8 mouse cellular contexts compared by ENCODE assay signal in the genomic region with DNA sequence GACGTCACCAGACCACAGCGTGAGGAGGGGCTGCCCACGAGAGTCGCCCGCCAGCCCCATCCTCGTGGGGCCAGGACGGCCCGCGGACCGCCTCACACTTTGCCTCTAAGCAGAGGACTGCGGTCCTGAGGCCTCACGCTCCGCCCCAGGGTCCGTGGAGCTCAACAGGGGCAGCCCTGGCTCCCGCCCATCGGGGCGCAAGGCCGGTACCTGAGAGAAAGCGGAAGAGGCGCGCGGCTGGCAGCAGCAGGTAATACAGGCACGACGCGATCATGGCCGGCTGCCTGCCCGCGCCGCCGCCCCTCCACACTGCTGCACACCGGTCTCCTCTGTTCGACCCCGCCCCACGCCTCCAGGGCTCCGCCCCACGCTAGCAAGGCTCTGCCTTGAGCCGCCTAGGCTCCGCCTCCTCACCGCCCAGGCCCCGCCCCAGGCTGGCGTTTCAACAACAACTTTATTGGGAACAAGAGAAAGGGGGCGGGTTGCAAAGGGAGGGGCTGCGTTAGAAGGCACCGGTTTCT. TPM values are rescaled to one million over a fixed set of nuclear protein-coding genes. Genes with fewer than 3 reads are reported as not detected.
DNase-seq lines count a peak whose midpoint lies in the region; ATAC-seq lines count a peak whose summit lies in the region.

A gene (minus strand): TSS at position 341 of the 521 bp plus-strand sequence.

- peak within 1 kb of the TSS; percentile 99 for H3K4me2 ChIP-seq in lung, embryonic 16.5 days (ENCODE audit: low read depth, low read length)

- peak; percentile 75 for DNase-seq in MEL-GATA-1-ER (ENCODE audit: extremely low read depth, low read depth)
- DNase-seq in cerebellum, adult 8-10 months, result peak; percentile 98
- DNase-seq in forelimb bud, embryonic 11.5 days (ENCODE audit: low read depth, low spot score), result peak; percentile 96
- DNase-seq in layer of hippocampus, adult 9-10 months (ENCODE audit: low spot score), result peak; percentile 89
- peak; percentile 83 for DNase-seq in ovary, postnatal 10 days (ENCODE audit: low spot score)
- DNase-seq in thymus, postnatal 10 days (ENCODE audit: low spot score in 2 of 2), result peak; percentile 97 to 98

- no peaks in the 10 kb centered on the region for H3K27me3 ChIP-seq in lung, embryonic 16.5 days (ENCODE audit: control insufficient read depth, insufficient read depth, low read depth, low read length)

- H3K4me1 ChIP-seq in lung, embryonic 16.5 days (replicated peaks; ENCODE audit: control insufficient read depth, insufficient read depth, low read length), result peaks cover 9% of the 10 kb centered on the region; the same call in 1 of the 2 replicates

- peak; percentile 97 to 99 for ATAC-seq in hematopoietic stem cell, adult 5-6 weeks (replicated peaks in 1 of 2; ENCODE audit: insufficient read depth in 1 of 2, low FRiP score in 2 of 2, low TSS enrichment in 1 of 2, low read depth in 1 of 2, poor library complexity in 2 of 2, severe bottlenecking in 2 of 2)
- peak; percentile 99 for ATAC-seq in lung, embryonic 16.5 days (ENCODE audit: low read depth)

- peak within 1 kb of the TSS; percentile 75 for H3K9ac ChIP-seq in lung, embryonic 16.5 days (ENCODE audit: low read length)

- under 1% methylated on average over 36 of the region's 44 CpGs for WGBS in lung, embryonic 16.5 days

- no peaks in the 10 kb centered on the region for H3K9me3 ChIP-seq in lung, embryonic 16.5 days (ENCODE audit: control insufficient read depth, low read length)

- H3K36me3 ChIP-seq in lung, embryonic 16.5 days (ENCODE audit: control insufficient read depth, insufficient read depth, low read length), result no peaks in the 10 kb centered on the region

- peak within 1 kb of the TSS; percentile 59 for H3K27ac ChIP-seq in lung, embryonic 16.5 days (ENCODE audit: low read length)

- H3K4me3 ChIP-seq in lung, embryonic 16.5 days (ENCODE audit: low read length), result peak within 1 kb of the TSS; percentile 76

RNA-seq across cellular contexts. Expression of the gene that starts here (rescaled TPM):
- 1.7 and 3.0 TPM in 2 replicates for total RNA-seq in hematopoietic stem cell, adult 5-6 weeks (2017)
- 11.9 and 12.4 TPM in 2 replicates for polyA plus RNA-seq in lung, embryonic 16.5 days (2015; fragmentation: Nextera tagmentation; extraction: Ambion mirVana)

Comparison
In these comparisons a context has a peak if more than half of its experiments do, and no peak if none do; other contexts are left out.
1. Peak in every context shown above with its lines: DNase-seq, ATAC-seq, H3K4me3 ChIP-seq and H3K27ac ChIP-seq.